Mouse (Mus musculus) C2C12 (cell line): ENCODE results near the gene Tnfrsf8.

Experiments used
- CTCF ChIP-seq: IDR thresholded peaks from one replicate; pipeline ENCODE4 v1.5.1; 2011; ENCODE audit not compliant: control insufficient read depth, insufficient read depth, insufficient read length
- MAX ChIP-seq: IDR thresholded peaks from one replicate; pipeline ENCODE4 v1.6.1; 2011; ENCODE audit warnings: mild to moderate bottlenecking, control low read depth
- MYOG ChIP-seq: IDR thresholded peaks from one replicate; pipeline ENCODE4 v1.6.1; 2011; ENCODE audit not compliant: control insufficient read depth, insufficient read length; ENCODE audit errors: extremely low read depth
- USF1 ChIP-seq: IDR thresholded peaks from one replicate; pipeline ENCODE4 v1.6.1; 2011; ENCODE audit warnings: low read depth, mild to moderate bottlenecking, control low read depth, moderate library complexity

GRCm38 (mm10) chr4:145219240-145219985 lies 95.6 kb downstream of the Tnfrsf8 start:
- TF ChIP-seq CTCF: no peak
- TF ChIP-seq USF1: no peak
- no peak for TF ChIP-seq MAX
- no peak for TF ChIP-seq MYOG
